Mouse (Mus musculus): ENCODE measurements around the gene Gm16867.
"Not testable (repeated sequence)": the region's sequence is repeated elsewhere in the genome, so short reads cannot be mapped to it uniquely, and the experiment has no call there.

DNA sequence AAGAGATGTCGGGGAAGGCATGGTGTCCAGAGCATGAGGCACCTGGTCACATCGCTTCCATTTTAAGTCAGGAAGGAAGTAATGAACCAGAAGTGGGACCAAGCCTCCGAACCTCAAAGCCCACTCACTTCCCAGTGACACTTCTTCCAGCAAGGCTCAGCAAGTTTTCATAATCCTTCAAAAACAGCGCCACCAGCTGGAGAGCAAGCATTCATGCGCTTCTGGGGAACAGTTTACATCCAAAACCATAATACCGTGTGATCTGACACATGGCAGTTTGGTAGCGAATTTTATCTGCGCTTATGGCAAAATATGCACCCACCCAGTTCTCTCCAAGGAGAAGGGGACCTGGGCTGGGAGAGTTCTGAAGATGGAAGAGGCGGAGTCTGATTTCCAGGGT is 48.5 kb downstream of the Gm16867 start:
- not testable (repeated sequence) for TF ChIP-seq CTCF, EP300 (IDR thresholded peaks at IDR 0.05; ENCODE audit: low read depth)
